Mouse (Mus musculus): Measurements from ENCODE around the gene Clca3a1.
A peak's percentile ranks its signal among the peaks of the same experiment; 100 is the strongest.
"Not testable (repeated sequence)": the region's sequence is repeated elsewhere in the genome, so short reads cannot be mapped to it uniquely, and the experiment has no call there.

Gene Clca3a1

DNA sequence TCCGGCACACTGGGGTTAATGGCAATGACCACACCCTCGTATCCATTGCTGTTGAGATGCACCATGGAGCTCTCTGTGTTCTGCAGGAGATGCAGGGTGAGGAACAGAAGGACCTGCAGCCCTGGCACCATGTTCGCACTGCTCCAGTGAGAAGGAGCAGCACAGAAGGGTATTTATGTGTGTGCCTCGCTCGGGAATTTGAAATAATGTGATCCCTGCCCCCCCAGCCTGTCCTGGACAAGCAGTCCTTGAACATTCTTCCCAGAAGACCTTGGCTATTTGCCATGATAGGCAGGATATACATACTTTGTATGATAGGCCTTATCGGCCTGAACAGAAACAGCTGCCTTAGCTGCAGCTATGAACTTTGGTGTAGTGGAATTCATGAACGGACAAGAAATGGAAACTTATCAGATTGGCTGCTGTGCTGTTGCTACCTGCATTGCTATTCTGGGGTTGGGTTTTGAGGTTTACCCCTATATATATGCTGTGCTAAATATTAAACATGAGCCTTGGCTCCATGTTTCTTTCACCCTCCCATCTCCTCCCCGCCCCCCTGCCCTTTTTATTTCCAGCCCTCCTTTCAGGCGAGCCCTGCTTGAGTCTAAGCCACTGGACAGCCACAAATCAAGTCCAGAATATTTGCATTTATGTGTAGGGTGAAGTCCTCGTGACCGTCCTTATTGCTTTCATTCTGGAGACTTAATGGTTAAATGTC, at the start of gene Clca3a1:
TSS of gene Clca3a1 (minus strand) at position 386 of the 718 bp plus-strand sequence.
- DNase-seq (ENCODE audit: low read depth) = no peak

DNA sequence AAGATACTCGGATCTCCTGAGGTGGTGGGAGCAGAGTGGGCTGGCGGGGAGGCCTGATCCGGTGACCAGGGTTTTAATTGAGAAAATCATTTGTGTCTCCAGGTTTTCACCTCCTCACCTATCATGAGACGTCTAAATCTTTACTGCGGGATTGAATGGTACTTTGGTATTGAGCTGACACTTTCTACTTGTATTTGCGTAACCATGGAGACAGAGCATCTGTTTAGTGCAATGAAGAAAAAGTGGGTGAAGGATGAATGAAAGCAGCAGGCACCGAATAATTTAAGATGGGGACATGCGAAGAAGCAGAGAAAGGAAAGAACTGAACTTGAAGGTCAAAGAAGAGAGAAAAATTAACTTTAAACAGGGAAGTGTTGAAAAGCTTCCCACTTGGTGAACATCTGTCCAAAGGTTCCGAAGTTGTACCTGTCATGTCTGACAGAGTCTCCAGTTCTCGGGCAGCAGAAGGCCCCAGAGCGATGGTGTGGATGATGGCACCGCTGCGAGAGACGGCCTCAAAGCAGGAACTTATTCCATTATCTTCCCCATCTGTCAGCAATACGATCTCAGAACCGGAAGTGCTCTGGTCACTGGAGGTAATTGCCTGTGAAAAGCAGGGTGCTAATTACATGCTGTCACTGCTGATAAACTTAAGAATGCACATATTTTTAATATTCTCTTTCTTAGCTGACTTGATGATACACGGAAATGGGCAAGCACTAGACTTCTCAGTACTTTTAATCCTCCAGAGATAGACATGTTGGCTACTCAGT, 47.6 kb upstream of the Clca3a1 start:
- not testable (repeated sequence) for DNase-seq (ENCODE audit: low read depth)

DNA sequence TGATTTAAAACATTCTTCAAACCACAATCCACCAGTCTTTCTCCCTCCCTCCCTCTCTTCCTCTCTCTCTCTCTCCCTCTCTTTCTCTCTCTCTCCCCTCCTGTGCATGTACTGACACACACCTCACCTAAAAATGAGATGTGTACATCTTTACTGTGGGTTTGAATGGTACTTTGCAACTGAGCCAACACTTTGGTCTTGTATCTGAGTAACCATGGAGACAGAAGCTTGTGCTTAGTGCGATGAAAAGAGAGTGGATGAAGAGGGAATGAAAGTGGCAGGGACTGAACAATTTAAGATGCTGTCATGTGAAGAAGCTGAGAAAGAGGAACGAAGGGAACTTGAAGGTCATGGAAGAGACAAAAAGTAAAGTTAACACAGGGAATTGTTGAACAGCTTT, 45.8 kb upstream of the Clca3a1 start:
- not testable (repeated sequence) for DNase-seq (ENCODE audit: low read depth)

DNA sequence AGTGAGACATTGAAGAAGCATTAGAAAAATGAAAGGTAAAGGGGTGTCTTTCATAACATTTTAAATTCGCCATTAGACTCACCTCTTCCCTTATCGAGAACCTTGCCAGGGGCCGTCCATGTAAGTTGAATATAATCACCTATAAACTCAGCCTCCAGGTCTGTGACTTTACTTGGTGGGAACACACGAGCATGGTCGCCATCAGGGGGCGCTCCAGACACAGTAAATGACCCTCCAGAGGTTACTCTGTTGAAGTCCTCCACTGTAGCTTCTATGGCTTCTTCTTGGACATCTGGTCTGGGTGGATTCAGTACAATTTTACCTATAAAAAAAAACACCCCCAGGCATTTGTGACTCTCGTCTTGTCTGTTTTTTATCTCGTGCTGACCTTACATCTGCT, 41.1 kb upstream of the Clca3a1 start:
- DNase-seq (ENCODE audit: low read depth) = peak; percentile 70

DNA sequence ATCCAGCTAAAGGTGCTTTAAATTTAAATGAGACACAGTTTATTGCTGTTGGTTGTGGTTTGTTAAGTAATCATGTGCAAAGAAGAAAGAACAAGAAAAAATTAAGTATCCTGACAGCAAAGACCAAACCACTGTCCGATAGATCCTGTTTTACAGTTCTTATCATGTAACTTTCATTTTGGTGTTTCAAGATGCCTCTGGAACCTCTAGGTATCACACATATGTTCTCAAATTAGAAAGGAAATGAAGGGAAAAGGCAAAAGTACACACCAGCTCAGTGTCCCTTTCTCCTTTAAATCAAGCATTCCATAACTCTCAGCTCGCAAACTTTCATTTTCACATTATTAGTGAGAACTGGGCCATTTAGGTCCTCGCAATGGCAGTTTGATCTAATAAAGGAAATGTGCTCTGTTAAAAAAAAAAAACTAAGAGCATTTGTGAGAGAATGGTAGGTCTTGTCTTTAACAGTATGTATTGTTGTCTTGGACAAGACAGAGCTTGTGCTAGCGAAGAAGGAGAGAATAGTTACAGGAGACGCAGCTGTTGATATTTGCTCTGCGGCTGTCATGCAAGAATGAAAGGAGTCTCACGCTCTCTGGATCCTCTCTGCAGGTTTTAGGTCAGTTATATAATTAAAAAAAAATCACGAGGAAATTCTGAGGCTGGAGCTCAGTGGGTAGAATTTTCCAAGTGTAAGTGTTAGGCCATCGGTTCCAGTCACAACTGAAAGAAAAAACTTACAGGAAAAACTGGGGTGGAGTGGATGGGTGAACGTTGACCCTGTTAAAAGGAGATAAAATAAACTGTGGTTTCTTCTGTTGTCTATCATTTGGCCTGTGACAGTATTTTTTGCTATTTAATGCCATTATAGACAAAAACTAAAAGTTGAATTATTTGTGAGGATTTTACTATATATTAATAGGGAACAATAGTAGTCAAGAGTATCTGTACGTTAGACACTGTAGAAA, 24.7 kb upstream of the Clca3a1 start:
- DNase-seq (ENCODE audit: low read depth) = no peak

DNA sequence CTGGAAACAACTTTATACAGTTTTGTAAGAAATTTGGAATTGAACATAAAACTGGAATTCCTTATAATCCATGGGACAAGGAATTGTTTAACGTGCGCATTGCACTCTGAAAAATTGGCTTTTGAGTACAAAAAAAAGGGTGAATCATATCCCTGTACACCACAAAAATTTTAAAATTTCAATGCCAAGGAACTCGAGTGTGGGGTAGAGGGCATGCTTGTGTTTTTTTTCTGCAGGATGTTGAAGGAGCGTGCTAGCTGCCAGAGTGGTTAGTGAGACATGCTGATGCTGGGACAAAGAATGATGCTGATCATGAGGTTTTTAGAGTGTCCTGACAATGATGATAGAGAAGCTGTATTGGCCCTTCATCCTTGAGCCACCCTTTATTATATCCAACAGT, 4.4 kb upstream of the Clca3a1 start:
- no peak for DNase-seq (ENCODE audit: low read depth)

DNA sequence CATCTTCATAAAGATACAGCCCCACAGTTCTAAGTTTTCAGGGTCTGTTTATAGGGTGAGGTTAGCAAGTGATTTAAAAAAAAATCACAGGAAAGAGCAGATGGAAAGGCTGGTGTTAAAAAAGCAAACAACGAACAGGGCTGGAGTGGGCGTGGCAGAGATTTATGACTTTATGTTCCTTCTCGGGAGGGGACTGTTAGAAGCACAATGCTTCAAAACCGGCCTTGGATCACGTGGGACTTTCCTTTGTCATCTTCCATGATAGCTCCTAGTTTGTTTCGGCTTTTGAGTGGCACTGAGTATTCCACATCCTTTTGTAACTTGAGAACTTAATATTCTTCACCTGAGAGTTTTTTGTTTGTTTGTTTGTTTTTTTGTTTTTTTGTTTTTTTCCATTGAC, 677 bp upstream of the Clca3a1 start:
- no peak for DNase-seq (ENCODE audit: low read depth)

DNA sequence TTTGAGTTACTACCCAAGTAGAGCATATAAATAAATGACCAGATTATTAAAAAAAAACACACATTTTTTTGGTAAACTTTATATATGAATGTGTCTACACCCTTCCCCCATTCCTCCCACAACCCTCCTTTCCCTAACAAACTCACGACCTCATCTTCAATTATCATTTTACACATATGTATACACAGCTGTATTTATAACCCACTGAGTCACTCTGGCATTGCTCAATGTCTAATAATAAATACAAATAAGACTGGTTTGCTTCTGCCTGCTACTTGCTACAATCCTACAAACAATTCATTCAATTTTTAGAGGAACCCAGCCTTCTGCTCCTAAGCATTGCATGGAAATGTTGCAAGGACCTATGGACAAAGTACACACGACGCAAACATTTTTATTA, 1.1 kb downstream of the Clca3a1 start:
- DNase-seq (ENCODE audit: low read depth) = no peak

DNA sequence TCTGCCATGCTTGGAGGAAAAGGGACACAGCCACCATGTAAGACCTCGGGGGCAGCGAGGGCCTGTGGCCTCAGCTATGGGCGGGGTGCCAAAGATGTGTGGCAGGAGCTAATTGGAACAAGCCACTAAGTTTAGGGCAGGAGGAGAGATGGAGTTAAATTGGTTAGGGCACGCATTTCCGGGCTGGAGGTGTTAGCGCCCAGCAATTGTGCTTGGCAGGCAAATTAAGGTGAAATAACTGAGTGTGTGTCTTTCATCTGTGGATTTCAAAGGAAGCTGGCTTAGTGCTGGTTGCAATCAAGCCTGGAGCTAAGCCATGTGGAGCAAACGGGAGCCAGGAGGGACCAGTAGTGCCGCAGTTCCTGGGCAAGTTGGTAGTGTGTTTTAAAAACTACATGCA, 4.7 kb downstream of the Clca3a1 start:
- DNase-seq (ENCODE audit: low read depth) = not testable (repeated sequence)

DNA sequence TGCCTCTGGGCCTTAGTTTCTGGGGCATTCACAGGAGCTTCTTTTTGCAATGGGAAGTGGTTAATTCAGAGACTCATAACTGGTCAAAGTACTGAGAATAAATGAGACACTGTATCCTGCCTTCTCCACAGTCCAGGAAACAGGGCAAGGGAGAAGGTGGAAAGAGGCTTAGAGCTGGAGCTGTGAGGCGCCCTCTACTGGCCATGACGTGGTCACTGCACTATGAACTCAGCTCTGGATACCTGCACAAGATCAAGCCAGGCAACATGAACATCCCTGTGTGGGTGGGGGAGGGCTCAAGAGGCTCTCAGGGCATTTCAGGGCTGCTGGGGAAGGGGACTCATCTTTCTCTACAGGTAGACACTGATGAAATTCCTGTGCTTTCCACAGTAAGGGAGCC, 7.7 kb downstream of the Clca3a1 start:
- peak; percentile 19 for DNase-seq (ENCODE audit: low read depth)

DNA sequence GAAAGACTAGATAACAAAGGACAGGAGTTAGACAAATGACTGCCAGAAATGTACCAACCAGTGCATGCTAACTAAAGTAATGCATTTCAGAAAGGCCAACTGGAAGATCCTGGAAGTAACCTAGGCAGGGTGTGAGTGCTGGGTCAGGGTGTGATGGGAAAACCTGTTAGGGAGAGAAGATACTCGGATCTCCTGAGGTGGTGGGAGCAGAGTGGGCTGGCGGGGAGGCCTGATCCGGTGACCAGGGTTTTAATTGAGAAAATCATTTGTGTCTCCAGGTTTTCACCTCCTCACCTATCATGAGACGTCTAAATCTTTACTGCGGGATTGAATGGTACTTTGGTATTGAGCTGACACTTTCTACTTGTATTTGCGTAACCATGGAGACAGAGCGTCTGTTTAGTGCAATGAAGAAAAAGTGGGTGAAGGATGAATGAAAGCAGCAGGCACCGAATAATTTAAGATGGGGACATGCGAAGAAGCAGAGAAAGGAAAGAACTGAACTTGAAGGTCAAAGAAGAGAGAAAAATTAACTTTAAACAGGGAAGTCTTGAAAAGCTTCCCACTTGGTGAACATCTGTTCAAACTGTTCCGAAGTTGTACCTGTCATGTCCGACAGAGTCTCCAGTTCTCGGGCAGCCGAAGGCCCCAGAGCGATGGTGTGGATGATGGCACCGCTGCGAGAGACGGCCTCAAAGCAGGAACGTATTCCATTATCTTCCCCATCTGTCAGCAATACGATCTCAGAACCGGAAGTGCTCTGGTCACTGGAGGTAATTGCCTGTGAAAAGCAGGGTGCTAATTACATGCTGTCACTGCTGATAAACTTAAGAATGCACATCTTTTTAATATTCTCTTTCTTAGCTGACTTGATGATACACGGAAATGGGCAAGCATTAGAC, 11.5 kb downstream of the Clca3a1 start:
- not testable (repeated sequence) for DNase-seq (ENCODE audit: low read depth)

DNA sequence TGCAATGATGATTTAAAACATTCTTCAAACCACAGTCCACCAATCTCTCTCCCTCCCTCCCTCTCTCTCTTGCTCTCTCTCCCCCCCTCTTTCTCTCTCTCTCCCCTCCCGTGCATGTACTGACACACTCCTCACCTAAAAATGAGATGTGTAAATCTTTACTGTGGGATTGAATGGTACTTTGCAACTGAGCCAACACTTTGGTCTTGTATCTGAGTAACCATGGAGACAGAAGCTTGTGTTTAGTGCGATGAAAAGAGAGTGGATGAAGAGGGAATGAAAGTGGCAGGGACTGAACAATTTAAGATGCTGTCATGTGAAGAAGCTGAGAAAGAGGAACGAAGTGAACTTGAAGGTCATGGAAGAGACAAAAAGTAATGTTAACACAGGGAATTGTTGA, 13.1 kb downstream of the Clca3a1 start:
- not testable (repeated sequence) for DNase-seq (ENCODE audit: low read depth)

DNA sequence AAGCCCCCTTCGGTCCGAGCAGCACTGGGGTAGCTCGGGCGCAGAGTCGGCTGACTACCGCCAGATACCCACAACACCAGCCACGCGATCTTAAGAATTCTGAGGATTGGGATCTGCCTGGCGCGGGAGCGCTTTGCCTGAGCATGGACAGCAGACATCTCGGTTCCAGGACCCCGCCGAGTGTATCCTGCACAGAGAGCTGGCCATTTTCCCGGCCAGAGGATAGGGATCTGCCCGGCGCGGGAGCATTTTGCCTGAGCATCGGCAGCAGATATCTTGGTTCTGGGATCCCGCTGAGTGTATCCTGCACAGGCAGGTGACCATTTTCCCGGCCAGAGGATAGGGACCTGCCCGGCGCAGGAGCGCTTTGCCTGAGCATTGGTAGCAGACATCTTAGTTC, 22.4 kb downstream of the Clca3a1 start:
- DNase-seq (ENCODE audit: low read depth) = not testable (repeated sequence)

DNA sequence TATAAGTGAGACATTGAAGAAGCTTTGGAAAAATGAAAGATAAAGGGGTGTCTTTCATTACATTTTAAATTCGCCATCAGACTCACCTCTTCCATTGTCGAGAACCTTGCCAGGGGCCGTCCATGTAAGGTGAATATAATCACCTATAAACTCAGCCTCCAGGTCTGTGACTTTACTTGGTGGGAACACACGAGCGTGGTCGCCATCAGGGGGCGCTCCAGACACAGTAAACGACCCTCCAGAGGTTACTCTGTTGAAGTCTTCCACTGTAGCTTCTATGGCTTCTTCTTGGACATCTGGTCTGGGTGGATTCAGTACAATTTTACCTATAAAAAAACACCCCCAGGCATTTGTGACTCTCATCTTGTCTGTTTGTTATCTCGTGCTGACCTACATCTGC, 23.9 kb downstream of the Clca3a1 start:
- DNase-seq (ENCODE audit: low read depth) = peak; percentile 61

DNA sequence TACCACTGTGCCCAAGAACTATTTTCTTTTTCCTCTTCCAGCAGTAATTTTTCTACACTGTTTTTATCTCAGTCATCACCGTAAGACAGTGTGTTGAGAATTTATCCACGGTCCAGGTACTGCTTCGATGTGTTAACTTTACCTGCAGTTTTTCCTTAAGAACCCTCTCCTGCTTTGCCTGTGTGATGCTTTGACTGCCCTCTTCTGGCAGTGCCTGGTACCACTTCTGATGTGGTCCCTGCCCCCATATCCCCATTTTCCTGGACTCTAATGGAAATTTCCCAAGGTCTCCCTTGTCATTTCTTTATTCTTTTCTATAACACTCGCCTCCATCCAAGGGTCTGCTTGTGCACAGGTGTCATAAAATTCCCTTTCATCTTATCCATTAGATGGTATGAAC, 37.3 kb downstream of the Clca3a1 start:
- peak; percentile 51 for DNase-seq (ENCODE audit: low read depth)

DNA sequence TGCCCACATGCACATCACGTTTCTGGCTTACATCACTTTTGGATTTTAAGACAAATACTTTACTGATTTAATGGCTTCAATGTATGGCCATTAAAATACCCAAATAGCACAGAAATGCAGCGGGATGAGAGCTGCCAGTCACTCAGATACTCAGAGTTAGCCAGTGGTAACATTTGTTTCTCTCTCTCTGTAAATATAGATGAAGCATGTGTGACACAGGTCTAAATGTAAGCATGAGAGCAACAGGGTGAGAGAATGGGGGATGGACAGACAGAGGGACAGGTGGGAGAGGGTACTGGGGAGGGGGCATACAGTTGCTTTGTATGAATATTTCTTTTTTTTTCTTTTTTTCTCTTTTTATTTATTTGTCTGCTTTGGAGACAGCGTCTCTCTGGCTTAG, 38.2 kb downstream of the Clca3a1 start:
- DNase-seq (ENCODE audit: low read depth) = not testable (repeated sequence)

DNA sequence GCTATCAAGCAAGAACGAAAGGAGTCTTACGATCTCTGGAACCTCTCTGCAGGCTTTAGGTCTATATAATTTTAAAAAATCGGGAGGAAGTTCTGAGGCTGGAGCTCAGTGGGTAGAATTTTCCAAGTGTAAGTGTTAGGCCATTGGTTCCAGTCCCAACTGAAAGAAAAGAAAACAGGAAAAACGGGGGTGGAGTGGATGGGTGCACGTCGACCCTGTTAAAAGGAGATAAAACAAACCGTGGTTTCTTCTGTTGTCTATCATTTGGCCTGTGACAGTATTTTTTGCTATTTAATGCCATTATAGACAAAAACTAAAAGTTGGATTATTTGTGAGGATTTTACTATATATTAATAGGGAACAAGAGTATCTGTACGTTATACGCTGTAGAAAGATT, 38.9 kb downstream of the Clca3a1 start:
- no peak for DNase-seq (ENCODE audit: low read depth)

DNA sequence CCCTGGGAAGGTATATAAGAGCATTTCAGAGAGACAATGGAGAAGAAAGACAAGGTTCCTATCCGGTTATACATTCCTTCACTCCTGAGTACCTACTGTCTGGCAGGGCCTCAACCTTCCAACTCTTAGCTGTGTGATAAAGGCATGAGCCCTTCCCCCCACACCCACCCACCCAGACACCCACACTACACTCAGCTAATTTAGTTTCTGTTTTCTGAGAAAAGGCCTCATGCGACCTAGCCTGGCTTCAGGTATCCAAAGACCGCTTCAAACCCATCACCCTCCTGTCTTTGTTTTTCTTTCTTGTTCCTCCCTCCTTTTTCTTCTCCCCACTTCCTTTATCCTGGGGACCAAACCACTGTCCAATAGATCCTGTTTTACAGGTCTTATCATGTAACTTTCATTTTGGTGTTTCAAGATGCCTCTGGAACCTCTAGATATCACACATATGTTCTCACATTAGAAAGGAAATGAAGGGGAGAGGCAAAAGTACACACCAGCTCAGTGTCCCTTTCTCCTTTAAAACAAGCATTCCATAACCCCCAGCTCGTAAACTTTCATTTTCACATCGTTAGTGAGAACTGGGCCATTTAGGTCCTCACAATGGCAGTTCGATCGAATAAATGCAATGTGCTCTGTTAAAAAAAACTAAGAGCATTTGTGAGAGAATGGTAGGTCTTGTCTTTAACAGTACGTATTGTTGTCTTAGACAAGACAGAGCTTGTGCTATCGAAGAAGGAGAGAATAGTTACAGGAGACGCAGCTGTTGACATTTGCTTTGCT, 39.5 kb downstream of the Clca3a1 start:
- DNase-seq (ENCODE audit: low read depth) = no peak

DNA sequence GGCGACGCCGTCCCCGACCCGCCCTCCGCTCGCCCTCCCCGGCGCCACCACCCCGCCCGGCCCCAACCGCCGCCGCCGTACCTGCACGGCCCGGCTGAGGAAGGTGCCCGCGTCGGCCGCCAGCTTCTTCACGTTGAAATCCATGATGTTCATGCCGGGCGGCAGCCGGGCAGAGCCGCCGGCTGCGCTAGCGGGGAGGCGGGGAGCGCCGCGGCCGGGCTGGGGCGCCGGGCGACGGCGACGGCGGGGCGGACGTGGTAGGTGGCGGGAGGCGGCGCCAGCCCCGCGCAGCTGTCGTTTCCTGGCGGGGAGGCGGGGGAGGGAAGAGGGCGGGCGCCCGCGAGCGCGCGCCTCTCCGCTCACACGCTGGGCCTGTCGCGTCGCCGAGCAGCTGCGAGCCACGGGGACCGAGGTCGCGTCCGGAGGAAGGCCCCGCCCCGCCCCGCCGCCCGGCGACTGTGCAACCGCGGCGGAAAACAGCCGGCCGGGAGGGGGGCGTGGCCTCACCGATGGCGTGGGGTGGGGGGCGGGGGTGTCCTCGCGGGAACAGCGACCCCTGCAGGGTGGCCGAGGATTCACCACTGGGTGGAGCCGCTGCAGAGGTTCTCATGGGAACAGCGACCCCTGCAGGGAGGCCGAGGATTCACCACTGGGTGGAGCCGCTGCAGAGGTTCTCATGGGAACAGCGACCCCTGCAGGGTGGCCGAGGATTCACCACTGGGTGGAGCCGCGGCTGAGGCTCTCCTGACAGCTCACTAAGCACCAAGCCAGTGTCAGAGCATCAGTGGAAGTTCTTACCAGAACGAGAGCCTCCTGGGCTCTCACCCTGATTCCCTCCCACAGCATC, 40.7 kb downstream of the Clca3a1 start, which contains the start of gene Sh3glb1:
TSS of gene Sh3glb1 (minus strand) at position 435 of the 847 bp plus-strand sequence.
- peak; percentile 93 for DNase-seq (ENCODE audit: low read depth)

Measured in 416B (cell line).